Mouse (Mus musculus) small intestine, adult 2 months (tissue): ENCODE measurements around the gene Def8. TPM values are rescaled to one million over a fixed set of nuclear protein-coding genes. Genes with fewer than 3 reads are reported as not detected.

Experiments
- H3K27ac ChIP-seq: fragments of 200-500 bp; 2 replicates; pipeline ENCODE4 v1.5.1; 2012; ENCODE audit warnings: low read depth, low read length, control low read depth, inconsistent platforms; ENCODE audit not compliant: insufficient read depth
- H3K27me3 ChIP-seq: fragments of 200-500 bp; 2 replicates; pipeline ENCODE4 v1.6.1; 2012; ENCODE audit warnings: mild to moderate bottlenecking, moderate library complexity, low read length, inconsistent platforms; ENCODE audit not compliant: control insufficient read depth, insufficient read depth
- H3K36me3 ChIP-seq: fragments of 200-500 bp; 2 replicates; pipeline ENCODE4 v1.6.1; 2012; ENCODE audit warnings: mild to moderate bottlenecking, low read length, control low read depth, inconsistent platforms; ENCODE audit not compliant: control insufficient read depth, insufficient read depth
- H3K4me1 ChIP-seq: fragments of 200-500 bp; 2 replicates; pipeline ENCODE4 v1.6.1; 2012; ENCODE audit warnings: low read length, inconsistent platforms, mixed read lengths; ENCODE audit not compliant: control insufficient read depth, insufficient read depth, insufficient read length
- H3K4me3 ChIP-seq: fragments of 200-500 bp; 2 replicates; pipeline ENCODE4 v1.5.1; 2012; ENCODE audit warnings: low read depth, mild to moderate bottlenecking, control low read depth, inconsistent platforms, low read length, moderate library complexity
- CTCF ChIP-seq: fragments of 200-500 bp; IDR thresholded peaks from 2 replicates; pipeline ENCODE4 v1.5.1; 2012; ENCODE audit warnings: low read depth, mild to moderate bottlenecking, control low read depth, inconsistent platforms, low read length, moderate library complexity, mixed read lengths; ENCODE audit not compliant: insufficient replicate concordance, insufficient read length; ENCODE audit errors: extremely low read depth
- POLR2A ChIP-seq: fragments of 200-500 bp; IDR thresholded peaks from 2 replicates; pipeline ENCODE4 v1.6.1; 2012; ENCODE audit warnings: low read depth, mild to moderate bottlenecking, control low read depth, inconsistent platforms, low read length, moderate library complexity
- WGBS: fragments of 180-500 bp; shearing (Covaris S2); methylation state at CpG from one replicate; pipeline ENCODE4 v1.1.7; 2018; 5-methylcytosine and 5-hydroxymethylcytosine counted together
- polyA plus RNA-seq: library from polyadenylated mRNA; depleted of rRNA; stranded (reverse); fragments of >200 nt; gene quantifications from 2 replicates; pipeline ENCODE4 v1.2.3, GENCODE M21; 2012

Gene Def8
- polyA plus RNA-seq, 1 experiment, result 18.4 TPM

DNA sequence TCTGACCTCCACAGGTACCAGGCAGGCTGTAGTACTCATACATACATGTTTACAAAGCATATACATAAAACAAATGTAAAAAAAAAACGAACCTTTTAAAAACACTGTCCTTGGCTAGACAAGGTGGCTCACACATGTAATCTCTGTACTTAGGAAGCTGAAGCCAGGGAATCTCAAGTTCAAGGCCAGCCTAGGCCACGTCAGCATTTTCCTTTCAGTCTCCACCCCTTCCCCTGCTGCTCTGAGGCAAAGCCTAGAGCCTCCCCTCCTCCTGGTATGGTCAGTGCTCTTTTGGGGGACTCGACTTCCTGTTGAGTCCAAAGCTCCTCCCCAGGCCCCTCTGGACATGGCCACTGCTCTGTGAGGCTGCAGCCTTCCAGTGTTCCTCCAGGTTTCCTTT, 36.3 kb upstream of the Def8 start:
- peaks cover 83% of the 10 kb centered on the region for H3K36me3 ChIP-seq
- H3K4me1 ChIP-seq, result peaks cover 4% of the 10 kb centered on the region; the same call in 1 of the 2 replicates
- whole genome bisulfite sequencing, result 83% methylated on average over 3 of the region's 3 CpGs
- no peak overlapping the region for H3K4me3 ChIP-seq
- no peak for TF ChIP-seq CTCF
- no peaks in the 10 kb centered on the region for H3K27me3 ChIP-seq
- H3K27ac ChIP-seq, result no peak overlapping the region

DNA sequence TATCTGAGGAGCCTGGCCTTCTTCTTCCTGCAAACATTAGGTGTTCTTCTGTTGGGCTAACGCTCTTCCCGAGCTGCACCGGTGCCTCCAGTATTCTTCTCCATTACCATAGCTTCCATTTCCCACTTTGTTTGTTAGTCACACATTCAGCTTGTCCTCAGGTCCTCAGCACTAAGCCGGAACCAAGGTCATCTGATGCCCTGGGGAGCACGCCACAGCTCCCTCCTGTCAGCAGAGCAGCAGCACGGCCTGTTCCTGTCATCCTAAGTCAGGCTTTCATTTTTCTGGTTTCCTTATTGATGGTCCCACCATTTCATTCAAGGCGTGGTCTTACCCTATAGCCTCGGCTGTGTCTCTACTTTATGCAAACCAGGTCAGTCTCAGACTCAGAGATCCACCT, 35.5 kb upstream of the Def8 start:
- TF ChIP-seq POLR2A, result no peak
- no peak for TF ChIP-seq CTCF
- H3K27me3 ChIP-seq, result no peaks in the 10 kb centered on the region
- 75% methylated on average over 8 of the region's 8 CpGs for WGBS
- no peak overlapping the region for H3K27ac ChIP-seq
- peaks cover 4% of the 10 kb centered on the region; the same call in 1 of the 2 replicates for H3K4me1 ChIP-seq
- H3K4me3 ChIP-seq, result no peak overlapping the region
- peaks cover 84% of the 10 kb centered on the region for H3K36me3 ChIP-seq

DNA sequence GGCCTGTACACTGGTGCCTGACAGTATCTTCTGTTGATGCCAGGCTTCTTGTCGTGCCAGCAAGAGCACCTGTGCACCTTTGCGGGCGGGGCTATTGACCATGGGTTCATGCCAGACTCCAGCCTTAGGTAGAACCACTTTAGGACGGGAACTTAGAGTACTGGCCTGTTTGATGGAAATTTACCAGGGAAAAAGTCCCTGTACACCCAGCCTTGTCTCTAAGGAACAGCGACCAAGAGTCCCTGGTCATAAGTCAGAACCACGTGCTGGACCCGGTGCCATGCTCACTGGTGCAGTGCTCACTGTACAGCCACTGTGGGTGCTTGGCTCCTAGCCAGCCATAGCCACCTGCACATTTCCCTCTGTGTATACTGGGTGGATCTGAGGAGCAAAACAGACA, 34.3 kb upstream of the Def8 start:
- H3K4me3 ChIP-seq, result no peak overlapping the region
- WGBS, result 39% methylated on average over 7 of the region's 7 CpGs
- peaks cover 83% of the 10 kb centered on the region for H3K36me3 ChIP-seq
- no peaks in the 10 kb centered on the region for H3K27me3 ChIP-seq
- H3K4me1 ChIP-seq, result peaks cover 4% of the 10 kb centered on the region; the same call in 1 of the 2 replicates
- TF ChIP-seq POLR2A (no peak), CTCF (no peak)
- H3K27ac ChIP-seq, result no peak overlapping the region

DNA sequence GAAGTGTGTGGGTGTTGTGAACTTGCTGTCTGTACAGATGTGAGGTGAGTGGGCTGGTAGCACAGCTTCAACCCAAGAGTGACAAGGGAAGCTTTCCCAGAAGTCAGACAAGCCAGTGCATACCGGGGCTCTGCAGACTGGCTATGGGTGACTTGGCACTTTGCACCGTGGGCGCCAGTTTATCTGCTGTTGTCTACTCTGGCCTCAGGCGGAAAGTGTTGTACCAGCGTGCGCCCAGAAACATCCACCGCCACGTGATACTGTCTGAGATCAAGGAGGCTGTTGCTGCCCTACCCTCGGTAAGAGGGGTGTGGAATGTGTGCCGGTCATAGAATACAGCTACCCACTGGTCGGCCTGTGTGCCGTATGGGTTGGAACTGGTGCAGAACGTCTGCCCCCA, 25.0 kb upstream of the Def8 start:
- TF ChIP-seq CTCF, result no peak
- no peak for TF ChIP-seq POLR2A
- H3K4me1 ChIP-seq, result no peaks in the 10 kb centered on the region
- H3K27ac ChIP-seq, result no peak overlapping the region
- 86% methylated on average over 13 of the region's 13 CpGs for WGBS
- no peak overlapping the region for H3K4me3 ChIP-seq
- peaks cover 76% of the 10 kb centered on the region for H3K36me3 ChIP-seq
- no peaks in the 10 kb centered on the region for H3K27me3 ChIP-seq

DNA sequence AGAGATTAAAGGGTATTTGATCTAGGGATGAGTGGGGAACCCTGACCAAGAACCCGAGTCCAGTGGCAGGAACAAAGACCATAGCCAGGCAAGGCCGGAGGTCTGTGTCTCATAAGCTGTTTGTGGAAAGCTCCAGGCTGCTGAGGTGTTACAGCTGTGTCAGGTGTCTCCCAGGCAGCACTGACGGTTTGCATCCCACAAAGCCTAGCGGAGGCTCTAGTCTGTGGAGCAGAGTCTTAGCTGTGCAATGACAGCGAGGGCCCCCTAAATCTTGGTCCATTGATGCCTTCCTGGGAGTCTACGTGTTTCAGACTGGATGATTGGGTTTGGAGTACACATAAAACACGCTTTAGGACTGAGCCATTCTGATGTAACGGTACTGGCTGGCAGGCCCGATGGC, 21.4 kb upstream of the Def8 start:
- no peak overlapping the region for H3K27ac ChIP-seq
- H3K36me3 ChIP-seq, result peaks cover 43% of the 10 kb centered on the region
- WGBS, result 90% methylated on average over 9 of the region's 9 CpGs
- TF ChIP-seq POLR2A (no peak), CTCF (no peak)
- H3K4me1 ChIP-seq, result no peaks in the 10 kb centered on the region
- no peaks in the 10 kb centered on the region for H3K27me3 ChIP-seq
- H3K4me3 ChIP-seq, result no peak overlapping the region

DNA sequence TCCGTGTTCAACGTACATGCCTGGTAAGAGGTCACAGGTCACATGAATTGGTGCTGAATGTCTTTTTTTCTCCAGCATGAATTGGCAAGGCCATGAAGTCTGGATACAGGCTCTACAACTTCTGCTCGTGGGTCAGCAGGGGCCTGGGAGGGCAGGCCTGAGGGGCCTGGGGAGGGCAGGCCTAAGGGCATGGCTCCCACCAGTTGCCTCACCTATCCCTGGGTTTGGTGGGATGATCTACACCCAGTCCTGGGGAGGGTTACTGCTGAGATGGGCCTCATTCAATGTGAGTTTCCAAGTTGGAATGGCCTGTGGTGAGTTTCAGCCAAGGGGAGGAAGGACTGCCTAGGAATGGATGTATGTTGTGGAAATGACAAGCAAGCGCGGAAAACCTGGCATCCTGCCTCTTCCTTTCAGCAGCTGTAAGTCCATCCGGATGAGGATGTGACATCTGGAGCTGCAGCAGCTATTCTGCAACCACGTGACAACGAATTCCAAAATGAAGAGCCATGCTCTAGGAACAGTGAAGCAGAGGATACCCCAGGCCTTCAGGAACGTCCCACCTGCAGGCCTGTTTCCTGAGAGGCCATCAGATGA, 20.5 kb upstream of the Def8 start:
- Histone ChIP-seq H3K4me3 (no peak overlapping the region), H3K27ac (no peak overlapping the region), H3K4me1 (no peaks in the 10 kb centered on the region), H3K36me3 (peaks cover 35% of the 10 kb centered on the region), H3K27me3 (no peaks in the 10 kb centered on the region)
- WGBS, result 83% methylated on average over 9 of the region's 9 CpGs
- TF ChIP-seq CTCF (no peak), POLR2A (no peak)

DNA sequence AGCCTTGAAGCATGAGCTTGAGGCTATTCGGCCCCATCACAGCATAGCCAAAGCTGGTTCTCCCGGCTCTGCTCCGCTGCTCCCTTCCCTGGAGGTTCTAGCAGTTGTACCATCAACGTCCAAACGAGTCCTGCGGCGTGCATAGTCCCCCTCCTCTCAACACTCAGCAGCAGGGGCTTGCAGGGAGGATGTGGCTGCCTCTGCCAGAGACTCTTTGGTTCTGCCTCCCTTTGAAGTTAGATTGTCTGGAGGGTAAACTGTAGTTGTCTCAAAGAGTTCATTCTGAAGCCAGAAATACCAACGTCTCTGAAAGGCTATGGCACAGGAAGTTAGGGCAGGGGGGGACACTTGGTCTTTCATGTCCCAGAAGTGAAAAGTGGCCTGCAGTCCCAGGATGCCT, 18.8 kb upstream of the Def8 start:
- 46% methylated on average over 8 of the region's 8 CpGs for WGBS
- Histone ChIP-seq H3K4me3 (no peak overlapping the region), H3K27ac (no peak overlapping the region), H3K27me3 (0 out of 2 replicates have a peak, but pooled peaks cover under 1% of the 10 kb centered on the region), H3K36me3 (peaks cover 19% of the 10 kb centered on the region), H3K4me1 (no peaks in the 10 kb centered on the region)
- no peak for TF ChIP-seq POLR2A
- no peak for TF ChIP-seq CTCF
